In the genomic region with DNA sequence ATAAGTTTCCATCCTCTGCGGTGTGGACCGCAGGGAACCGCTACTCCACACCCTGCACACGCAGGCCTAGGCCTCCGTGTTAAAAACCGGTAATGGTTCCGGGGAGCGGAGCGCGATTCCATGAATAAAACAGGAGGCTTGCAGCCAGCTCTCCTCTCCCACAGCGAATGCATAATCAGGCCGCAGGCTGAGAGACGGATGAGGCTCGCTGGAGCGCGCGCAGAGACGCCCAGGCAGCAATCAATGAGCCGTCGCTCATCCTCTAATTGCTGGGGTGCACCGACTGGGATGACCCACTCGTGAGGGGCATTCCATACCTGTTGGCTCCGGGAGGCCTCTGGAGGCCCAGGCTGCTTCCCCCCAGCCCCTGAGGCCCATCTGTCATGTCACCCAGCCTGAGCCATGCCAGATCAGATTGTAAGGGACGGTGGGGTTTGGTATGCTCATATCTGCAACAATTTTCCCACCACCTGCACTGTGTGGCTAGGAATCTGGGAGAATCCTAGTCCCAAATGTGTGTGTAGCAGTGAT, we compare ENCODE assay signal across 9 mouse cellular contexts. TPM values are rescaled to one million over a fixed set of nuclear protein-coding genes. Genes with fewer than 3 reads are reported as not detected.
DNase-seq lines count a peak whose midpoint lies in the region; ATAC-seq and TF ChIP-seq lines count a peak whose summit lies in the region.
"Had no signal": no experiment of that assay in that cellular context is flagged by ENCODE, and none has a peak within 500 bp of the region (broad histone marks: within the 10 kb centered on the region; RNA-seq: fewer than 3 reads in every experiment).

No protein-coding gene starts in this region.

- no peak overlapping the region for H3K4me3 ChIP-seq in heart, embryonic 13.5 days
- H3K4me3 ChIP-seq in ES-Bruce4 (ENCODE audit: low read depth, low read length) = peak overlapping the region; percentile 34; the same call in 1 of the 2 replicates
- no peak overlapping the region for H3K4me3 ChIP-seq in forebrain, embryonic 12.5 days (replicated peaks)
- peak overlapping the region; percentile 51 for H3K4me3 ChIP-seq in midbrain, embryonic 10.5 days
- H3K4me3 ChIP-seq in thymus, adult 2 months (ENCODE audit: control insufficient read depth, insufficient read depth, low read length) = no peak overlapping the region

- peak overlapping the region; percentile 56 for H3K9ac ChIP-seq in heart, embryonic 13.5 days
- H3K9ac ChIP-seq in ES-Bruce4 (ENCODE audit: low read depth, poor library complexity, severe bottlenecking) = peak overlapping the region; percentile 34
- 0 out of 2 replicates have a peak overlapping the region, but pooled peaks have one; percentile 29 for H3K9ac ChIP-seq in forebrain, embryonic 12.5 days

- TF ChIP-seq CTCF in ES-Bruce4 (IDR thresholded peaks at IDR 0.05; ENCODE audit: low read depth, low read length) = no peak
- TF ChIP-seq CTCF in thymus, adult 2 months (IDR thresholded peaks at IDR 0.05; ENCODE audit: borderline replicate concordance, control insufficient read depth, extremely low read depth, insufficient read depth, low read length, poor library complexity) = no peak

- H3K27ac ChIP-seq in heart, embryonic 13.5 days (replicated peaks) = no peak overlapping the region
- H3K27ac ChIP-seq in ES-Bruce4 (ENCODE audit: insufficient read depth, low read length) = no peak overlapping the region
- peak overlapping the region; percentile 72 for H3K27ac ChIP-seq in forebrain, embryonic 12.5 days
- peak overlapping the region; percentile 89 for H3K27ac ChIP-seq in midbrain, embryonic 10.5 days (replicated peaks)
- no peak overlapping the region for H3K27ac ChIP-seq in thymus, adult 2 months (ENCODE audit: control insufficient read depth, insufficient read depth, low read length)

- no peak for TF ChIP-seq POLR2A in ES-Bruce4 (IDR thresholded peaks at IDR 0.05; ENCODE audit: insufficient read depth, low read length)
- no peak for TF ChIP-seq POLR2A in thymus, adult 2 months (IDR thresholded peaks at IDR 0.05; ENCODE audit: control insufficient read depth, extremely low read depth, insufficient read depth, low read length, poor library complexity)

- no peaks in the 10 kb centered on the region for H3K36me3 ChIP-seq in heart, embryonic 13.5 days
- H3K36me3 ChIP-seq in ES-Bruce4 (ENCODE audit: control insufficient read depth, insufficient read depth, low read length, poor library complexity, severe bottlenecking) = no peaks in the 10 kb centered on the region
- H3K36me3 ChIP-seq in forebrain, embryonic 12.5 days (replicated peaks) = no peaks in the 10 kb centered on the region
- H3K36me3 ChIP-seq in midbrain, embryonic 10.5 days = no peaks in the 10 kb centered on the region
- no peaks in the 10 kb centered on the region for H3K36me3 ChIP-seq in thymus, adult 2 months (ENCODE audit: control insufficient read depth, insufficient read depth, low read length)

- peaks cover 31% of the 10 kb centered on the region for H3K27me3 ChIP-seq in heart, embryonic 13.5 days (replicated peaks)
- H3K27me3 ChIP-seq in ES-Bruce4 (ENCODE audit: control insufficient read depth, insufficient read depth, low read length, poor library complexity, severe bottlenecking) = no peaks in the 10 kb centered on the region
- H3K27me3 ChIP-seq in forebrain, embryonic 12.5 days = peaks cover 4% of the 10 kb centered on the region
- H3K27me3 ChIP-seq in midbrain, embryonic 10.5 days (ENCODE audit: low read depth, poor library complexity, severe bottlenecking) = peaks cover 26% of the 10 kb centered on the region
- no peaks in the 10 kb centered on the region for H3K27me3 ChIP-seq in thymus, adult 2 months (ENCODE audit: control insufficient read depth, insufficient read depth, low read length)

- ATAC-seq in heart, embryonic 13.5 days (ENCODE audit: extremely low read depth, insufficient number of reproducible peaks, low FRiP score, low TSS enrichment) = no peak
- ATAC-seq in forebrain, embryonic 12.5 days (ENCODE audit: low FRiP score) = peak; percentile 63

- H3K4me2 ChIP-seq in heart, embryonic 13.5 days = peak overlapping the region; percentile 36
- peak overlapping the region; percentile 35 for H3K4me2 ChIP-seq in forebrain, embryonic 12.5 days

- TF ChIP-seq EP300 in ES-Bruce4 (IDR thresholded peaks at IDR 0.05; ENCODE audit: insufficient read depth, low read depth, low read length) = no peak

- WGBS in heart, embryonic 13.5 days = 16% methylated on average over 24 of the region's 24 CpGs
- 4% methylated on average over 24 of the region's 24 CpGs for WGBS in forebrain, embryonic 12.5 days
- 6% methylated on average over 24 of the region's 24 CpGs for WGBS in midbrain, embryonic 10.5 days
- 92% methylated on average over 24 of the region's 24 CpGs for WGBS in thymus, adult 2 months

- DNase-seq in heart, postnatal 4 days = no peak
- DNase-seq in midbrain, embryonic 10.5 days (ENCODE audit: low spot score) = peak; percentile 68
- no peak for DNase-seq in thymus, adult 2 months
- no peak for DNase-seq in urinary bladder, postnatal 4 days (ENCODE audit: low spot score in 2 of 2)
- no peak for DNase-seq in ovary, postnatal 10 days (ENCODE audit: low spot score)
- DNase-seq: cerebellum, adult 8-10 months had no signal

- H3K9me3 ChIP-seq in heart, embryonic 13.5 days = no peaks in the 10 kb centered on the region
- no peaks in the 10 kb centered on the region for H3K9me3 ChIP-seq in ES-Bruce4 (replicated peaks; ENCODE audit: control insufficient read depth, insufficient read depth, low read length, poor library complexity, severe bottlenecking)
- H3K9me3 ChIP-seq in forebrain, embryonic 12.5 days = no peaks in the 10 kb centered on the region
- H3K9me3 ChIP-seq in midbrain, embryonic 10.5 days (replicated peaks) = no peaks in the 10 kb centered on the region

- H3K4me1 ChIP-seq in heart, embryonic 13.5 days = peaks cover 6% of the 10 kb centered on the region
- H3K4me1 ChIP-seq in ES-Bruce4 (ENCODE audit: control insufficient read depth, insufficient read depth, low read length) = no peaks in the 10 kb centered on the region
- H3K4me1 ChIP-seq in forebrain, embryonic 12.5 days = peaks cover 34% of the 10 kb centered on the region
- H3K4me1 ChIP-seq in midbrain, embryonic 10.5 days = peaks cover 60% of the 10 kb centered on the region
- H3K4me1 ChIP-seq in thymus, adult 2 months (replicated peaks; ENCODE audit: control insufficient read depth, insufficient read depth, low read length) = peaks cover 3% of the 10 kb centered on the region; the same call in 1 of the 2 replicates

RNA-seq across cellular contexts. Expression of gene Mum1, which starts 17.3 kb away (rescaled TPM):
- polyA plus RNA-seq in heart, embryonic 13.5 days (2015; fragmentation: Nextera tagmentation; extraction: Ambion mirVana) = 41.7 and 43.7 TPM in 2 replicates
- 10 to 100 TPM; 22.8 to 26.7 TPM for total RNA-seq in heart, postnatal 4 days (2021)
- 35.7 and 36.5 TPM in 2 replicates for polyA plus RNA-seq in ES-Bruce4 (2011; ENCODE audit: insufficient read depth, insufficient read length, low read depth, missing spikeins)
- polyA plus RNA-seq in forebrain, embryonic 12.5 days (2016; fragmentation: Nextera tagmentation; extraction: Ambion mirVana) = 55.5 and 58.4 TPM in 2 replicates
- polyA plus RNA-seq in midbrain, embryonic 10.5 days (2016; fragmentation: Nextera tagmentation; extraction: Ambion mirVana) = 154 and 166 TPM in 2 replicates
- 111 and 113 TPM in 2 replicates for polyA plus RNA-seq in thymus, adult 2 months (2012; rRNA removed)

RNA-seq across cellular contexts. Expression of gene Efna2, which starts 29.6 kb away (rescaled TPM):
- 8.5 and 10.6 TPM in 2 replicates for polyA plus RNA-seq in heart, embryonic 13.5 days (2015; fragmentation: Nextera tagmentation; extraction: Ambion mirVana)
- 1 to 10 TPM; 2.8 to 2.9 TPM for total RNA-seq in heart, postnatal 4 days (2021)
- 7.2 and 11.2 TPM in 2 replicates for polyA plus RNA-seq in ES-Bruce4 (2011; ENCODE audit: insufficient read depth, insufficient read length, low read depth, missing spikeins)
- 36.4 and 48.9 TPM in 2 replicates for polyA plus RNA-seq in forebrain, embryonic 12.5 days (2016; fragmentation: Nextera tagmentation; extraction: Ambion mirVana)
- 56.6 and 64.5 TPM in 2 replicates for polyA plus RNA-seq in midbrain, embryonic 10.5 days (2016; fragmentation: Nextera tagmentation; extraction: Ambion mirVana)
- polyA plus RNA-seq in thymus, adult 2 months (2012; rRNA removed) = 3.1 and 3.6 TPM in 2 replicates

RNA-seq across cellular contexts. Expression of gene 1600002K03Rik, which starts 36.2 kb away (rescaled TPM):
- 10.4 and 13.1 TPM in 2 replicates for polyA plus RNA-seq in heart, embryonic 13.5 days (2015; fragmentation: Nextera tagmentation; extraction: Ambion mirVana)
- 1 to 10 TPM; 1.9 to 4.9 TPM for total RNA-seq in heart, postnatal 4 days (2021)
- polyA plus RNA-seq in ES-Bruce4 (2011; ENCODE audit: insufficient read depth, insufficient read length, low read depth, missing spikeins) = 7.6 and 7.7 TPM in 2 replicates
- polyA plus RNA-seq in forebrain, embryonic 12.5 days (2016; fragmentation: Nextera tagmentation; extraction: Ambion mirVana) = 11.1 and 11.6 TPM in 2 replicates
- polyA plus RNA-seq in midbrain, embryonic 10.5 days (2016; fragmentation: Nextera tagmentation; extraction: Ambion mirVana) = 10.6 and 11.2 TPM in 2 replicates
- polyA plus RNA-seq in thymus, adult 2 months (2012; rRNA removed) = 11.1 and 14.8 TPM in 2 replicates

RNA-seq across cellular contexts. Expression of gene Ndufs7, which starts 40.0 kb away (rescaled TPM):
- polyA plus RNA-seq in heart, embryonic 13.5 days (2015; fragmentation: Nextera tagmentation; extraction: Ambion mirVana) = 527 and 606 TPM in 2 replicates
- 100 to 1,000 TPM; 480 to 520 TPM for total RNA-seq in heart, postnatal 4 days (2021)
- 63.9 and 72.8 TPM in 2 replicates for polyA plus RNA-seq in ES-Bruce4 (2011; ENCODE audit: insufficient read depth, insufficient read length, low read depth, missing spikeins)
- polyA plus RNA-seq in forebrain, embryonic 12.5 days (2016; fragmentation: Nextera tagmentation; extraction: Ambion mirVana) = 201 and 216 TPM in 2 replicates
- 288 and 314 TPM in 2 replicates for polyA plus RNA-seq in midbrain, embryonic 10.5 days (2016; fragmentation: Nextera tagmentation; extraction: Ambion mirVana)
- 531 and 647 TPM in 2 replicates for polyA plus RNA-seq in thymus, adult 2 months (2012; rRNA removed)

RNA-seq across cellular contexts. Expression of gene Cirbp, which starts 43.1 kb away (rescaled TPM):
- polyA plus RNA-seq in heart, embryonic 13.5 days (2015; fragmentation: Nextera tagmentation; extraction: Ambion mirVana) = 87.9 and 96.4 TPM in 2 replicates
- total RNA-seq in heart, postnatal 4 days (2021) = 100 to 1,000 TPM; 163 to 193 TPM
- polyA plus RNA-seq in ES-Bruce4 (2011; ENCODE audit: insufficient read depth, insufficient read length, low read depth, missing spikeins) = 51.9 and 58.2 TPM in 2 replicates
- 224 and 240 TPM in 2 replicates for polyA plus RNA-seq in forebrain, embryonic 12.5 days (2016; fragmentation: Nextera tagmentation; extraction: Ambion mirVana)
- 91.8 and 135 TPM in 2 replicates for polyA plus RNA-seq in midbrain, embryonic 10.5 days (2016; fragmentation: Nextera tagmentation; extraction: Ambion mirVana)
- polyA plus RNA-seq in thymus, adult 2 months (2012; rRNA removed) = 173 and 193 TPM in 2 replicates

Comparison
In these comparisons a context has a peak if more than half of its experiments do, and no peak if none do; other contexts are left out.
1. H3K27ac ChIP-seq: peak in forebrain, embryonic 12.5 days (single experiment) and midbrain, embryonic 10.5 days (single experiment); none in heart, embryonic 13.5 days (single experiment), ES-Bruce4 (single experiment) and thymus, adult 2 months (single experiment).
2. H3K4me3 ChIP-seq: peak in ES-Bruce4 (single experiment) and midbrain, embryonic 10.5 days (single experiment); none in heart, embryonic 13.5 days (single experiment), forebrain, embryonic 12.5 days (single experiment) and thymus, adult 2 months (single experiment).
3. Peak in every context shown above with its lines, with median percentiles within 50 percentile points of each other: H3K9ac ChIP-seq.